Mouse (Mus musculus): Measurements from ENCODE around the gene Glcci1. TPM values are rescaled to one million over a fixed set of nuclear protein-coding genes. Genes with fewer than 3 reads are reported as not detected.
"Not testable (repeated sequence)": the region's sequence is repeated elsewhere in the genome, so short reads cannot be mapped to it uniquely, and the experiment has no call there.

Gene Glcci1
- polyA plus RNA-seq, 1 experiment from 2014 or later = 9.4 TPM

- Histone ChIP-seq H3K4me2 (ENCODE audit: low read length) (no peak overlapping the region), H3K27me3 (ENCODE audit: control insufficient read depth, insufficient read depth, low read length) (no peaks in the 10 kb centered on the region), H3K4me3 (ENCODE audit: control insufficient read depth in 1 of 2, insufficient read depth in 1 of 2, low read depth in 1 of 2, low read length in 2 of 2) (no peak overlapping the region), H3K4me1 (ENCODE audit: control insufficient read depth in 2 of 2, insufficient read depth in 2 of 2, low read length in 2 of 2) (peaks cover 0 to 6% of the 10 kb centered on the region in 2 experiments; a peak in 2 of 4 replicates), H3K9ac (ENCODE audit: low read length) (no peak overlapping the region), H3K36me3 (ENCODE audit: control insufficient read depth, insufficient read depth, low read length) (no peaks in the 10 kb centered on the region), H3K27ac (replicated peaks in 1 of 2; ENCODE audit: control insufficient read depth in 1 of 2, insufficient read depth in 1 of 2, low read depth in 2 of 2, low read length in 2 of 2) (no peak overlapping the region), H3K9me3 (ENCODE audit: control insufficient read depth, low read length) (no peaks in the 10 kb centered on the region)
- WGBS = 40% methylated on average over 4 of the region's 4 CpGs
- no peak for ATAC-seq (ENCODE audit: insufficient number of reproducible peaks, insufficient read depth, low FRiP score, low read depth)
These were observed 21.9 kb downstream of the Glcci1 start for GRCm38 (mm10) chr6:8531104-8531894.

GRCm38 (mm10) chr6:8536944-8537343, 27.5 kb downstream of the Glcci1 start:
- H3K4me1 ChIP-seq (ENCODE audit: control insufficient read depth in 2 of 2, insufficient read depth in 2 of 2, low read length in 2 of 2) = no peaks in the 10 kb centered on the region
- no peak overlapping the region for H3K4me2 ChIP-seq (ENCODE audit: low read length)
- H3K36me3 ChIP-seq (ENCODE audit: control insufficient read depth, insufficient read depth, low read length) = no peaks in the 10 kb centered on the region
- no peak for ATAC-seq (ENCODE audit: insufficient number of reproducible peaks, insufficient read depth, low FRiP score, low read depth)
- no peak overlapping the region for H3K9ac ChIP-seq (ENCODE audit: low read length)
- H3K4me3 ChIP-seq (ENCODE audit: control insufficient read depth in 1 of 2, insufficient read depth in 1 of 2, low read depth in 1 of 2, low read length in 2 of 2) = no peak overlapping the region
- no peaks in the 10 kb centered on the region for H3K27me3 ChIP-seq (ENCODE audit: control insufficient read depth, insufficient read depth, low read length)
- H3K9me3 ChIP-seq (ENCODE audit: control insufficient read depth, low read length) = no peaks in the 10 kb centered on the region
- WGBS = 81% methylated on average over 2 of the region's 2 CpGs
- no peak overlapping the region for H3K27ac ChIP-seq (replicated peaks in 1 of 2; ENCODE audit: control insufficient read depth in 1 of 2, insufficient read depth in 1 of 2, low read depth in 2 of 2, low read length in 2 of 2)

GRCm38 (mm10) chr6:8541531-8541930, 32.1 kb downstream of the Glcci1 start:
- not testable (repeated sequence) for H3K4me3 ChIP-seq (ENCODE audit: control insufficient read depth in 1 of 2, insufficient read depth in 1 of 2, low read depth in 1 of 2, low read length in 2 of 2); H3K9ac ChIP-seq (ENCODE audit: low read length); H3K36me3 ChIP-seq (ENCODE audit: control insufficient read depth, insufficient read depth, low read length); H3K27ac ChIP-seq (replicated peaks in 1 of 2; ENCODE audit: control insufficient read depth in 1 of 2, insufficient read depth in 1 of 2, low read depth in 2 of 2, low read length in 2 of 2); H3K4me2 ChIP-seq (ENCODE audit: low read length); H3K9me3 ChIP-seq (ENCODE audit: control insufficient read depth, low read length); H3K4me1 ChIP-seq (ENCODE audit: control insufficient read depth in 2 of 2, insufficient read depth in 2 of 2, low read length in 2 of 2); ATAC-seq (ENCODE audit: insufficient number of reproducible peaks, insufficient read depth, low FRiP score, low read depth); H3K27me3 ChIP-seq (ENCODE audit: control insufficient read depth, insufficient read depth, low read length)
- WGBS = 88% methylated on average over 4 of the region's 4 CpGs

- 91% methylated on average over 5 of the region's 5 CpGs for WGBS
- Histone ChIP-seq H3K4me3 (ENCODE audit: control insufficient read depth in 1 of 2, insufficient read depth in 1 of 2, low read depth in 1 of 2, low read length in 2 of 2) (no peak overlapping the region), H3K27ac (replicated peaks in 1 of 2; ENCODE audit: control insufficient read depth in 1 of 2, insufficient read depth in 1 of 2, low read depth in 2 of 2, low read length in 2 of 2) (no peak overlapping the region), H3K4me2 (ENCODE audit: low read length) (no peak overlapping the region), H3K36me3 (ENCODE audit: control insufficient read depth, insufficient read depth, low read length) (peaks cover 3% of the 10 kb centered on the region; the same call in 1 of the 2 replicates), H3K9ac (ENCODE audit: low read length) (no peak overlapping the region), H3K9me3 (ENCODE audit: control insufficient read depth, low read length) (no peaks in the 10 kb centered on the region), H3K27me3 (ENCODE audit: control insufficient read depth, insufficient read depth, low read length) (no peaks in the 10 kb centered on the region), H3K4me1 (ENCODE audit: control insufficient read depth in 2 of 2, insufficient read depth in 2 of 2, low read length in 2 of 2) (no peaks in the 10 kb centered on the region)
- ATAC-seq (ENCODE audit: insufficient number of reproducible peaks, insufficient read depth, low FRiP score, low read depth) = no peak
These were observed 35.4 kb downstream of the Glcci1 start for GRCm38 (mm10) chr6:8544822-8545221.

GRCm38 (mm10) chr6:8545780-8546179, 36.4 kb downstream of the Glcci1 start:
- no peak overlapping the region for H3K4me3 ChIP-seq (ENCODE audit: control insufficient read depth in 1 of 2, insufficient read depth in 1 of 2, low read depth in 1 of 2, low read length in 2 of 2)
- 89% methylated on average over 7 of the region's 7 CpGs for WGBS
- H3K9me3 ChIP-seq (ENCODE audit: control insufficient read depth, low read length) = no peaks in the 10 kb centered on the region
- H3K27ac ChIP-seq (replicated peaks in 1 of 2; ENCODE audit: control insufficient read depth in 1 of 2, insufficient read depth in 1 of 2, low read depth in 2 of 2, low read length in 2 of 2) = no peak overlapping the region
- H3K4me1 ChIP-seq (ENCODE audit: control insufficient read depth in 2 of 2, insufficient read depth in 2 of 2, low read length in 2 of 2) = no peaks in the 10 kb centered on the region
- no peak overlapping the region for H3K4me2 ChIP-seq (ENCODE audit: low read length)
- peaks cover 3% of the 10 kb centered on the region; the same call in 1 of the 2 replicates for H3K36me3 ChIP-seq (ENCODE audit: control insufficient read depth, insufficient read depth, low read length)
- H3K27me3 ChIP-seq (ENCODE audit: control insufficient read depth, insufficient read depth, low read length) = no peaks in the 10 kb centered on the region
- no peak for ATAC-seq (ENCODE audit: insufficient number of reproducible peaks, insufficient read depth, low FRiP score, low read depth)
- H3K9ac ChIP-seq (ENCODE audit: low read length) = no peak overlapping the region

GRCm38 (mm10) chr6:8551155-8551554, 41.8 kb downstream of the Glcci1 start:
- Histone ChIP-seq H3K36me3 (ENCODE audit: control insufficient read depth, insufficient read depth, low read length) (no peaks in the 10 kb centered on the region; the same call in 1 of the 2 replicates), H3K9ac (ENCODE audit: low read length) (no peak overlapping the region), H3K4me2 (ENCODE audit: low read length) (no peak overlapping the region), H3K27me3 (ENCODE audit: control insufficient read depth, insufficient read depth, low read length) (no peaks in the 10 kb centered on the region), H3K4me3 (ENCODE audit: control insufficient read depth in 1 of 2, insufficient read depth in 1 of 2, low read depth in 1 of 2, low read length in 2 of 2) (no peak overlapping the region), H3K27ac (replicated peaks in 1 of 2; ENCODE audit: control insufficient read depth in 1 of 2, insufficient read depth in 1 of 2, low read depth in 2 of 2, low read length in 2 of 2) (no peak overlapping the region), H3K4me1 (ENCODE audit: control insufficient read depth in 2 of 2, insufficient read depth in 2 of 2, low read length in 2 of 2) (no peaks in the 10 kb centered on the region), H3K9me3 (ENCODE audit: control insufficient read depth, low read length) (no peaks in the 10 kb centered on the region)
- 94% methylated on average over 2 of the region's 2 CpGs for WGBS
- no peak for ATAC-seq (ENCODE audit: insufficient number of reproducible peaks, insufficient read depth, low FRiP score, low read depth)

- Histone ChIP-seq H3K27ac (replicated peaks in 1 of 2; ENCODE audit: control insufficient read depth in 1 of 2, insufficient read depth in 1 of 2, low read depth in 2 of 2, low read length in 2 of 2) (no peak overlapping the region), H3K9ac (ENCODE audit: low read length) (no peak overlapping the region), H3K4me2 (ENCODE audit: low read length) (no peak overlapping the region), H3K4me3 (ENCODE audit: control insufficient read depth in 1 of 2, insufficient read depth in 1 of 2, low read depth in 1 of 2, low read length in 2 of 2) (no peak overlapping the region), H3K36me3 (ENCODE audit: control insufficient read depth, insufficient read depth, low read length) (0 out of 2 replicates have a peak, but pooled peaks cover 3% of the 10 kb centered on the region), H3K4me1 (ENCODE audit: control insufficient read depth in 2 of 2, insufficient read depth in 2 of 2, low read length in 2 of 2) (no peaks in the 10 kb centered on the region), H3K9me3 (ENCODE audit: control insufficient read depth, low read length) (no peaks in the 10 kb centered on the region), H3K27me3 (ENCODE audit: control insufficient read depth, insufficient read depth, low read length) (no peaks in the 10 kb centered on the region)
- ATAC-seq (ENCODE audit: insufficient number of reproducible peaks, insufficient read depth, low FRiP score, low read depth) = no peak
- WGBS = 93% methylated on average over 5 of the region's 5 CpGs
These were observed 47.6 kb downstream of the Glcci1 start for GRCm38 (mm10) chr6:8556849-8557571.

Data from heart, embryonic 14.5 days (tissue).